22 mouse cellular contexts compared by ENCODE assay signal in the genomic region with DNA sequence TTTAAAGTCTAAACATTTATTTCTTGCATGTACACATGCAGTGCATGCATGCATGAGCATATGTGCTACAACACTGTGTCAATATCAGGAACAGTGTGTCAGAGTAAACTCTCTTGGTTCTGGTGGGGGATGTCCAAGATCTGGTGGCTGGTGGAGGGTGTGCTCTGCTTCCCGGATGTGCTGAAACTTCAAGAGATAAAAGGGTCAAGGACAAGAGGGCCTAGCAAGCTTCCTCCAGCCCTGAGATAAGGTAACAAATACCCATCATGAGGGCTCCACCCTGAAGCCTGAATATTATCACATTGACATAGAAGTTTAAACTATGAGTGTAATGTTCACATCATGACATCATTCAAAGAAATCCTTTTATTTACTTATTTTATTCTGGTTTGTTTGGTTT.
DNase-seq lines count a peak whose midpoint lies in the region; ATAC-seq and TF ChIP-seq lines count a peak whose summit lies in the region.
"Had no signal": no experiment of that assay in that cellular context is flagged by ENCODE, and none has a peak within 500 bp of the region (broad histone marks: within the 10 kb centered on the region; RNA-seq: fewer than 3 reads in every experiment).

No protein-coding gene starts in this region.

- H3K27me3 ChIP-seq in liver, embryonic 11.5 days (replicated peaks; ENCODE audit: control insufficient read depth, insufficient read depth, low read length): no peaks in the 10 kb centered on the region
- no peaks in the 10 kb centered on the region for H3K27me3 ChIP-seq in liver, postnatal 0 days (ENCODE audit: insufficient read depth, low read length)
- H3K27me3 ChIP-seq in liver, embryonic 14.5 days (ENCODE audit: control insufficient read depth, insufficient read depth, low read length): no peaks in the 10 kb centered on the region
- H3K27me3 ChIP-seq in hindbrain, embryonic 10.5 days (ENCODE audit: insufficient read depth, poor library complexity, severe bottlenecking): no peaks in the 10 kb centered on the region
- no peaks in the 10 kb centered on the region for H3K27me3 ChIP-seq in forebrain, embryonic 11.5 days (ENCODE audit: control insufficient read depth, insufficient read depth, low read length)
- H3K27me3 ChIP-seq: forebrain, embryonic 12.5 days; forebrain, embryonic 15.5 days; heart, embryonic 12.5 days; heart, embryonic 15.5 days had no signal

- TF ChIP-seq CTCF in liver, postnatal 0 days (IDR thresholded peaks at IDR 0.05; ENCODE audit: low read depth): no peak
- no peak for TF ChIP-seq CTCF in liver, embryonic 14.5 days (IDR thresholded peaks at IDR 0.05; ENCODE audit: low read depth)

- no peak for DNase-seq in liver, embryonic 11.5 days (ENCODE audit: low spot score)
- no peak for DNase-seq in liver, postnatal 0 days
- peak in 1 of 3 experiments; percentile 28 for DNase-seq in liver, embryonic 14.5 days (ENCODE audit: low read depth in 3 of 3, low spot score in 3 of 3)
- DNase-seq in hindbrain, embryonic 10.5 days (ENCODE audit: low spot score): no peak
- DNase-seq in forebrain, embryonic 11.5 days (ENCODE audit: low spot score): no peak
- DNase-seq: adrenal gland, adult 8-10 months; adrenal gland, postnatal 25 days; cerebellum, adult 18-20 months; cerebellum, adult 9-10 months; cerebellum, postnatal 14 days; gastrocnemius, postnatal 25 days; heart, postnatal 10 days; heart, postnatal 36 days had no signal

- no peaks in the 10 kb centered on the region for H3K36me3 ChIP-seq in liver, embryonic 11.5 days (ENCODE audit: control insufficient read depth, insufficient read depth, low read length)
- H3K36me3 ChIP-seq in liver, postnatal 0 days (replicated peaks; ENCODE audit: insufficient read depth, low read length): no peaks in the 10 kb centered on the region
- H3K36me3 ChIP-seq in liver, embryonic 14.5 days (replicated peaks; ENCODE audit: control insufficient read depth, insufficient read depth, low read depth): no peaks in the 10 kb centered on the region
- no peaks in the 10 kb centered on the region for H3K36me3 ChIP-seq in hindbrain, embryonic 10.5 days
- no peaks in the 10 kb centered on the region for H3K36me3 ChIP-seq in forebrain, embryonic 11.5 days (ENCODE audit: control insufficient read depth, insufficient read depth, low read length)
- H3K36me3 ChIP-seq: forebrain, embryonic 12.5 days; forebrain, embryonic 15.5 days; heart, embryonic 12.5 days; heart, embryonic 15.5 days had no signal

- H3K4me1 ChIP-seq in liver, embryonic 11.5 days (replicated peaks; ENCODE audit: control insufficient read depth, insufficient read depth, low read length): no peaks in the 10 kb centered on the region; the same call in 1 of the 2 replicates
- H3K4me1 ChIP-seq in liver, postnatal 0 days (ENCODE audit: insufficient read depth): peaks cover 8% of the 10 kb centered on the region; the same call in 1 of the 2 replicates
- peaks cover 16 to 34% of the 10 kb centered on the region in 2 experiments for H3K4me1 ChIP-seq in liver, embryonic 14.5 days (replicated peaks; ENCODE audit: control insufficient read depth in 2 of 2, insufficient read depth in 2 of 2, low read length in 1 of 2)
- H3K4me1 ChIP-seq in hindbrain, embryonic 10.5 days (replicated peaks): no peaks in the 10 kb centered on the region
- H3K4me1 ChIP-seq in forebrain, embryonic 11.5 days (replicated peaks; ENCODE audit: control insufficient read depth, insufficient read depth, low read length): no peaks in the 10 kb centered on the region
- H3K4me1 ChIP-seq: forebrain, embryonic 12.5 days; forebrain, embryonic 15.5 days; heart, embryonic 12.5 days; heart, embryonic 15.5 days had no signal

- 0 out of 2 replicates have a peak, but pooled peaks have one; percentile 34 for ATAC-seq in liver, embryonic 11.5 days (replicated peaks; ENCODE audit: low FRiP score)
- no peak for ATAC-seq in liver, postnatal 0 days
- ATAC-seq in erythroid progenitor cell, adult 5-6 weeks (replicated peaks; ENCODE audit: low FRiP score, poor library complexity, severe bottlenecking): peak; percentile 59; the same call in 1 of the 2 replicates
- peak; percentile 33; the same call in 1 of the 2 replicates for ATAC-seq in liver, embryonic 14.5 days (ENCODE audit: insufficient read depth)
- no peak for ATAC-seq in forebrain, embryonic 11.5 days (replicated peaks; ENCODE audit: low FRiP score)
- ATAC-seq: activated CD4-positive, CD25-positive, alpha-beta regulatory T cell, adult 4 months; forebrain, embryonic 15.5 days; hindbrain, postnatal 0 days; inflammation-experienced regulatory T-cells, adult 6 months had no signal

- H3K4me3 ChIP-seq in liver, embryonic 11.5 days (ENCODE audit: low read depth, low read length): no peak overlapping the region
- no peak overlapping the region for H3K4me3 ChIP-seq in liver, postnatal 0 days (ENCODE audit: low read depth, low read length)
- no peak overlapping the region for H3K4me3 ChIP-seq in liver, embryonic 14.5 days (ENCODE audit: insufficient read depth in 1 of 2, low read depth in 2 of 2, low read length in 2 of 2)
- no peak overlapping the region for H3K4me3 ChIP-seq in hindbrain, embryonic 10.5 days
- H3K4me3 ChIP-seq in forebrain, embryonic 11.5 days (ENCODE audit: low read depth, low read length): no peak overlapping the region
- H3K4me3 ChIP-seq: forebrain, embryonic 12.5 days; forebrain, embryonic 15.5 days; heart, embryonic 12.5 days; heart, embryonic 15.5 days had no signal

- TF ChIP-seq EP300 in liver, postnatal 0 days (IDR thresholded peaks at IDR 0.05; ENCODE audit: low read depth): no peak
- TF ChIP-seq EP300 in liver, embryonic 14.5 days (IDR thresholded peaks at IDR 0.05; ENCODE audit: low read depth): no peak

- H3K9me3 ChIP-seq in liver, embryonic 11.5 days (ENCODE audit: control insufficient read depth, low read length): no peaks in the 10 kb centered on the region
- H3K9me3 ChIP-seq in liver, postnatal 0 days (ENCODE audit: low read length): no peaks in the 10 kb centered on the region
- no peaks in the 10 kb centered on the region for H3K9me3 ChIP-seq in liver, embryonic 14.5 days (ENCODE audit: control insufficient read depth, low read length)
- no peaks in the 10 kb centered on the region for H3K9me3 ChIP-seq in hindbrain, embryonic 10.5 days
- H3K9me3 ChIP-seq in forebrain, embryonic 11.5 days (ENCODE audit: control insufficient read depth, low read length): no peaks in the 10 kb centered on the region
- H3K9me3 ChIP-seq: forebrain, embryonic 12.5 days; forebrain, embryonic 15.5 days; heart, embryonic 12.5 days; heart, embryonic 15.5 days had no signal

- WGBS in liver, embryonic 11.5 days: 22% methylated on average over 1 of the region's 1 CpGs
- 31% methylated on average over 1 of the region's 1 CpGs for WGBS in liver, postnatal 0 days (ENCODE audit: insufficient replicate concordance)
- WGBS in liver, embryonic 14.5 days (ENCODE audit: insufficient replicate concordance): 6% methylated on average over 1 of the region's 1 CpGs
- 81% methylated on average over 1 of the region's 1 CpGs for WGBS in hindbrain, embryonic 10.5 days
- WGBS in forebrain, embryonic 11.5 days: 97% methylated on average over 1 of the region's 1 CpGs

- no peak overlapping the region for H3K4me2 ChIP-seq in liver, embryonic 11.5 days
- no peak overlapping the region for H3K4me2 ChIP-seq in liver, postnatal 0 days (ENCODE audit: low read depth, low read length)
- H3K4me2 ChIP-seq in liver, embryonic 14.5 days (ENCODE audit: low read depth): no peak overlapping the region
- no peak overlapping the region for H3K4me2 ChIP-seq in forebrain, embryonic 11.5 days (ENCODE audit: low read depth, low read length, severe bottlenecking)
- H3K4me2 ChIP-seq: forebrain, embryonic 12.5 days; forebrain, embryonic 15.5 days; heart, embryonic 12.5 days; heart, embryonic 15.5 days; hindbrain, embryonic 14.5 days had no signal

- H3K9ac ChIP-seq in liver, embryonic 11.5 days (ENCODE audit: low read depth, low read length): no peak overlapping the region
- no peak overlapping the region for H3K9ac ChIP-seq in liver, postnatal 0 days (replicated peaks)
- H3K9ac ChIP-seq in liver, embryonic 14.5 days (replicated peaks): no peak overlapping the region
- H3K9ac ChIP-seq in forebrain, embryonic 11.5 days (ENCODE audit: low read length): no peak overlapping the region
- H3K9ac ChIP-seq: forebrain, embryonic 12.5 days; forebrain, embryonic 15.5 days; heart, embryonic 12.5 days; heart, embryonic 15.5 days; hindbrain, embryonic 14.5 days had no signal

- H3K27ac ChIP-seq in liver, embryonic 11.5 days (ENCODE audit: low read depth, low read length): no peak overlapping the region
- H3K27ac ChIP-seq in liver, postnatal 0 days (ENCODE audit: low read depth): no peak overlapping the region
- H3K27ac ChIP-seq in liver, embryonic 14.5 days: no peak overlapping the region
- H3K27ac ChIP-seq in hindbrain, embryonic 10.5 days: no peak overlapping the region
- H3K27ac ChIP-seq in forebrain, embryonic 11.5 days (ENCODE audit: low read depth, low read length): no peak overlapping the region
- H3K27ac ChIP-seq: forebrain, embryonic 12.5 days; forebrain, embryonic 15.5 days; heart, embryonic 15.5 days; hindbrain, embryonic 14.5 days; hindbrain, postnatal 0 days had no signal

Comparison
In these comparisons a context has a peak if more than half of its experiments do, and no peak if none do; other contexts are left out.
1. ATAC-seq: peak in liver, embryonic 11.5 days (single experiment), erythroid progenitor cell, adult 5-6 weeks (single experiment) and liver, embryonic 14.5 days (single experiment); none in liver, postnatal 0 days (single experiment) and forebrain, embryonic 11.5 days (single experiment).